Mouse (Mus musculus) erythroblast, embryonic 14.5 days (primary cell): ENCODE measurements around the gene Tfdp1.

Experiments
- GATA1 ChIP-seq: IDR thresholded peaks from 2 replicates; pipeline ENCODE4 v1.6.1; 2012; ENCODE audit warnings: low read length, inconsistent platforms, mixed read lengths
- TAL1 ChIP-seq: IDR thresholded peaks from 3 replicates; pipeline ENCODE4 v1.6.1; 2012; ENCODE audit warnings: low read length, inconsistent platforms, mixed read lengths

DNA sequence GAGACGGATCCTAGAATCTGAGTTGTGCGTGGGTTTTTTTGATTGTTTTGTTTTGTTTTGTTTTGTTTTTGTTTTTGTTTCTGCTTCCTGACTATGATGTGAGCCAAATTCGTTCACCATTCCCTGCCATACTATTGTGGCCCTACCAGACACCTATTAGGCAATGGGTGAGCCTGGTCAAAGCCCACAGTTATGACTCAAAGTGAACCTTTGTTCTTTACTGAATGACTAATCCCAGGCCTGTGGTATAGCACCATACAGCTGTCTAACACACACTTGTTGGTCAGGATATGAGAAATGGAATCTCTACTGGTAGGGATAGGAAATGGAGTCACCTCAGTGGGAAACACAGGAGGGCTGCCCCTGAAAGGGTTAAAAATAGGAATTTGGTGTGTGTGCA, 44.0 kb downstream of the Tfdp1 start:
- TF ChIP-seq TAL1: no peak
- TF ChIP-seq GATA1: no peak
